In the genomic region with DNA sequence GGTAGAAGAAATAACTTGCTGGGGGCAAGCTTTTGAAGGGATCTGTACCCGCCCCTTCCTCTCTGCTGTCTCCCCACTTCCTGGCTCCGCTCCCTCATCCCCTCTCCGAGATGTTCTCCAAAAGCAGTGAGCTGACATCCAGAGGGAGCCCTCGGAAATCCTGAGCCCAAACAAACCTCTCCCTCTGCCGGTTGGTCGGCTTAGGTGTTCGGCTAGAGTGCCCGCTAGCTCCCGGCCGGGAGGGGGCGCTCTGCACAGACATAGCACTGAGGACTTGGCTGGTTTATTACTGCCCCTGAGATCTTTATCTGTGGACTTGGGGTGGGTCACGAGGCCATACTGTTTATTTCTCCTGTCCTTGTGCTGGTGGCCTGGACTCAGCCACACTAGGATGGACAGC, we compare ENCODE assay signal across 1 mouse cellular context.
TF ChIP-seq lines count a peak whose summit lies in the region.

No protein-coding gene starts in this region.

TF ChIP-seq in MEL, 35 proteins besides CTCF, POLR2A, EP300 and RAD21:
- TF ChIP-seq RCOR1 (IDR thresholded peaks at IDR 0.05; ENCODE audit: low read depth, low read length) (no peak), NELFE (IDR thresholded peaks at IDR 0.05; ENCODE audit: low read depth, low read length) (no peak), MAX (IDR thresholded peaks at IDR 0.05; ENCODE audit: low read length) (no peak), ZMIZ1 (IDR thresholded peaks at IDR 0.05; ENCODE audit: low read depth, low read length) (no peak), USF1 (IDR thresholded peaks at IDR 0.05; ENCODE audit: low read depth, low read length) (0 out of 2 replicates have a peak, but pooled peaks have one; percentile 37), MXI1 (IDR thresholded peaks at IDR 0.05; ENCODE audit: low read depth, low read length) (no peak), USF2 (IDR thresholded peaks at IDR 0.05; ENCODE audit: borderline replicate concordance in 1 of 2, insufficient read depth in 1 of 2, low read depth in 1 of 2, low read length in 2 of 2) (no peak), ETS1 (IDR thresholded peaks at IDR 0.05; ENCODE audit: low read depth, low read length) (no peak), MEF2A (IDR thresholded peaks at IDR 0.05; ENCODE audit: extremely low read depth, insufficient replicate concordance, low read depth, low read length, poor library complexity, severe bottlenecking) (no peak), SMC3 (IDR thresholded peaks at IDR 0.05; ENCODE audit: low read depth, low read length) (0 out of 2 replicates have a peak, but pooled peaks have one; percentile 12), MYC (IDR thresholded peaks at IDR 0.05; ENCODE audit: low read depth, low read length) (no peak), TCF12 (IDR thresholded peaks at IDR 0.05; ENCODE audit: low read depth, low read length) (no peak), ZKSCAN1 (IDR thresholded peaks at IDR 0.05; ENCODE audit: low read depth, low read length) (no peak), GABPA (IDR thresholded peaks at IDR 0.05; ENCODE audit: low read depth, low read length) (no peak), TBP (IDR thresholded peaks at IDR 0.05; ENCODE audit: low read depth, low read length) (no peak)
